Mouse (Mus musculus): ENCODE results near the gene Gm49378.

Gm49378 gene

GRCm38 (mm10) chr14:55637795-55638194, at the start of gene Gm49378:
Gene Gm49378 (minus strand): TSS chr14:55637895.
- DNase-seq (ENCODE audit: low spot score): no peak

GRCm38 (mm10) chr14:55682118-55682493, 44.4 kb upstream of the Gm49378 start:
- no peak for DNase-seq (ENCODE audit: low spot score)

- DNase-seq (ENCODE audit: low spot score): peak; percentile 92
Measured at GRCm38 (mm10) chr14:55681160-55682117, 43.7 kb upstream of the Gm49378 start, which contains the start of gene Tinf2. Gene Tinf2 (minus strand): TSS chr14:55681820.

GRCm38 (mm10) chr14:55677615-55678014, 39.9 kb upstream of the Gm49378 start:
- no peak for DNase-seq (ENCODE audit: low spot score)

- DNase-seq (ENCODE audit: low spot score): no peak
Measured at GRCm38 (mm10) chr14:55672741-55673060, 35.0 kb upstream of the Gm49378 start.

GRCm38 (mm10) chr14:55671833-55672740, 34.4 kb upstream of the Gm49378 start, which contains the start of the genes Gmpr2 and Nedd8:
Gene Gmpr2 (plus strand): TSS chr14:55671941.
Gene Nedd8 (minus strand): TSS chr14:55672124.
- peak; percentile 94 for DNase-seq (ENCODE audit: low spot score)

- no peak for DNase-seq (ENCODE audit: low spot score)
Measured at GRCm38 (mm10) chr14:55671486-55671832, 33.8 kb upstream of the Gm49378 start.

- DNase-seq (ENCODE audit: low spot score): no peak
Measured at GRCm38 (mm10) chr14:55660636-55661035, 22.9 kb upstream of the Gm49378 start.

GRCm38 (mm10) chr14:55659960-55660573, 22.4 kb upstream of the Gm49378 start, which contains the start of gene Mdp1:
Gene Mdp1 (minus strand): TSS chr14:55660508.
- peak; percentile 79 for DNase-seq (ENCODE audit: low spot score)

- no peak for DNase-seq (ENCODE audit: low spot score)
Measured at GRCm38 (mm10) chr14:55658011-55658410, 20.3 kb upstream of the Gm49378 start.

GRCm38 (mm10) chr14:55656935-55657334, 19.2 kb upstream of the Gm49378 start:
- no peak for DNase-seq (ENCODE audit: low spot score)

- DNase-seq (ENCODE audit: low spot score): no peak
Measured at GRCm38 (mm10) chr14:55651528-55651927, 13.8 kb upstream of the Gm49378 start.

- DNase-seq (ENCODE audit: low spot score): no peak
Measured at GRCm38 (mm10) chr14:55649884-55650283, 12.2 kb upstream of the Gm49378 start, which contains the start of gene Tssk4. Gene Tssk4 (plus strand): TSS chr14:55650184.

- DNase-seq (ENCODE audit: low spot score): no peak
Measured at GRCm38 (mm10) chr14:55644261-55644888, 6.7 kb upstream of the Gm49378 start.

GRCm38 (mm10) chr14:55643060-55643907, 5.6 kb upstream of the Gm49378 start, which contains the start of gene Tm9sf1:
Gene Tm9sf1 (minus strand): TSS chr14:55643806.
- DNase-seq (ENCODE audit: low spot score): peak; percentile 86

- no peak for DNase-seq (ENCODE audit: low spot score)
Measured at GRCm38 (mm10) chr14:55642679-55643059, 5.0 kb upstream of the Gm49378 start.

GRCm38 (mm10) chr14:55641291-55641690, 3.6 kb upstream of the Gm49378 start:
- DNase-seq (ENCODE audit: low spot score): no peak

- DNase-seq (ENCODE audit: low spot score): no peak
Measured at GRCm38 (mm10) chr14:55640816-55641215, 3.1 kb upstream of the Gm49378 start.

GRCm38 (mm10) chr14:55635523-55636007, 2.1 kb downstream of the Gm49378 start, which contains the start of gene Ipo4:
Gene Ipo4 (minus strand): TSS chr14:55635957.
- peak; percentile 88 for DNase-seq (ENCODE audit: low spot score)

- peak; percentile 56 for DNase-seq (ENCODE audit: low spot score)
Measured at GRCm38 (mm10) chr14:55634874-55635522, 2.7 kb downstream of the Gm49378 start.

Data from testis, postnatal 14 days (tissue).